Mouse (Mus musculus) right cerebral cortex, adult 18-20 months (tissue): Measurements from ENCODE around the gene Mttp.
"Not testable (repeated sequence)": the region's sequence is repeated elsewhere in the genome, so short reads cannot be mapped to it uniquely, and the experiment has no call there.

Experiments
- DNase-seq: peaks from one replicate; pipeline ENCODE4 v3.0.0; 2022; ENCODE audit warnings: mixed read lengths

Mttp gene

DNA sequence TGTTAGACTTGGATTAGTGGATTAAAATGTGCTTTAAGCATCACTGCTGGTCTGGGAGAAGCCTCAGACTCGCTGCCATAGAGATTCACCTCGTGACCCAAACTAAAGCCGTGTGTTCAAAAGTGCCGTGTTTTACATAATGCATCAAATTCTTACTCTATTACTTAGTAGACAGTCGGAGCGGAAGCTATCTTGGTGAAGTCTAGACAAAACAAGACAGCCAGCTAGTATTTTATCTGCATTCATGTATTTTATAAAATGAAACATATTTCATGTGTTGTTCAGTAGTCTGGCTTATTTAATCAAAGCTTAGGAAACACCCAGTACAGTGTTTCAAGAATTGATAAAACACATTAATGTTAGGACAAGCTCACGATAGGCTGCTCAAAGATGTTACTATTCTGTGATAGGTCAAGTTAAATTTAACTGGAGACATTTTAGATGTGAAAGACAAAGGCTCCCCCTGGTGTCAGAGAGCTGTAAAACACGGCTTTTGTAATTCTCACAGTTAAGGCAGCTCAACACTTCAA lies at the start of gene Mttp:
Gene Mttp (minus strand): TSS at position 327 of the 530 bp plus-strand sequence.
- peak; percentile 85 for DNase-seq

DNA sequence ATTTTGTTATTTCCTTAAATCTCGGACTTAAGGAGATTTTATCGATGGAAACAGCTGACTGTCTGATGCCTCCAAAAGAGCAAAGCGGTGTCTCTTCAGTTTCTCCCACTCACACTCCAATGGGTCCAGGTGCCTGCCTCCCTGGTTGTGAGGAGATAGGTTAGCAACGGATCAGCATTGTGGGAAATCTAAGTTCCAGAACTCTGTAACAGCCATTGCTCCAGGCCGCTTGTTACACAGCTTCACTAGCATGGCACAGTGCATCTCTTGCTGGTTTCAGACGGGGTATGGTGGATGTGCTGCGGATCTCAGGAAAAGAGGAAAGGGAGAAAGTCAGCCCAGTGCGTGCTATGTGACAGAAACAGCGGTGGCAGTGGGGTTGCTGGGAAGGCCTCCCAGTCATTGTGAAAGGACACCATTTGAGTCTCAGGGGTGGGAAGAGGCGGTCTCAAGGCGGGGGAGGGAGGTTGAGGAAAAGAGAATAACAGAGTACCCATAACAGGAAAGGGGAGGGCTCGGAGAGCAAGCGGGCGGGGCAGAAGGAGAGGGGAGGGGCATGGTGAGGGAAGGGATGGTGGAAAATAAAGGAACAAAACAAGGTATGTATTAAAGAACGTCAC lies 49.0 kb upstream of the Mttp start, which contains the start of gene 4930579F01Rik:
Gene 4930579F01Rik (minus strand): TSS at position 143 of the 620 bp plus-strand sequence.
- no peak for DNase-seq

DNA sequence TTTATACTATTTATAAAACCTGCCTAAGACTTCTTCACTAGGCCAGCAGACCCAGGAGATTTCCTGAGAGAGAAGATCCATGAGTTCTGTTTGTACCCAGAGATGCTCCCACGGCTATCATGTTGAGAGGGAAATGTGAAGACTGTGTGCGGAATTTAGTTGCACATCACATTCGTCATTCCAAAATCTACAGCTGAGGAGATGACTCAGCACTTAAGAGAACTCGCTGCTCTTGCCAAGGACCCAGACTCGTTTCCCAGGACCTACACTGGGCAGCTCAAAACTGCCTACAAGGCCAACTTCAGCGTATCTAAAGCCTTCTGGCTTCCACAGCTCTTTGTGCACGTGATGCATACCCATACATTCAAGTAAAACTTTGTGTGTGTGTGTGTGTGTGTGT lies 47.5 kb upstream of the Mttp start:
- DNase-seq: peak; percentile 7

DNA sequence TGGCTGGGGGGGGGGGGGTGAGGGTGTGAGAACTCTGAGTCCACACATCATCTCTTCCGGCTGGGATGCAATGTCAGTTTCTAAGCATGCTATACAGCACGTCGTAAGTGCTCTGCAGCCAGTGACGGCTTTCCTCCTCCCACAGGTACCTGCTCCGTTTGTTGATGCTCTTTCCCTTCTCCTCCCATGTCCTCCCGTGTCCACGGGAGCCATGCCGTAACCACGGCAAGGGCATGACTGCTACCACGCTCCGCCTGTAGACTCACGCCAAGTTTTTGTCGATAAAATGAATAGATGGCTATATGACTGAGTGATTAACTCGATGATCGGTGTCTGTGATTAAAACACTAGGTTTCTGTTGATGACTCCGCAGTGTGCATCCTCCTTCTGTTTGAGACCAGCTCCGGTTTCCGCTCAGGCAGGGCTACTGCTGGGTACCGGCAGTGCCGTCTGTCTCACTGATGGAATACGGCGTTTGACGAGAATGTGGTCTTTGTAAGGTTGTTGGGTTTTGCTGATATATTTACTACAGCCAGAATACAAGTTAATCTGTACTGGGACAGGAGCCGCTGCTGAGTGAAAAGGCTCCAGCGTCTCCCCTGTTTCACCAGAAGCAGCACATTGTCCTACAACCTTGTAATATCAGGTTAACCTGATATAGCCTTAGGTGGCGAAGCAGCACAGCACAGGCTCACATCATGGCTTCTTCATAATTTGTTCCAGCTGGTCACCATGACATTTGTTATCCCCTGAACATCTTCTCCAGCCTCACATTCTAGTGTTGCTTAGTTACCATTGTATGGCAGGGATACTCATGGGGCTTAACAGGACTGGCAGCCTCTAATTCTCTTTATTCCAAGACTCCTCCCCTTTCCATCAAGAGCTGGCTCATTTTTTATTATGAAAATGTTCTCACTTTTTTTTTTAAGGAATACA lies 41.5 kb upstream of the Mttp start:
- DNase-seq: no peak

DNA sequence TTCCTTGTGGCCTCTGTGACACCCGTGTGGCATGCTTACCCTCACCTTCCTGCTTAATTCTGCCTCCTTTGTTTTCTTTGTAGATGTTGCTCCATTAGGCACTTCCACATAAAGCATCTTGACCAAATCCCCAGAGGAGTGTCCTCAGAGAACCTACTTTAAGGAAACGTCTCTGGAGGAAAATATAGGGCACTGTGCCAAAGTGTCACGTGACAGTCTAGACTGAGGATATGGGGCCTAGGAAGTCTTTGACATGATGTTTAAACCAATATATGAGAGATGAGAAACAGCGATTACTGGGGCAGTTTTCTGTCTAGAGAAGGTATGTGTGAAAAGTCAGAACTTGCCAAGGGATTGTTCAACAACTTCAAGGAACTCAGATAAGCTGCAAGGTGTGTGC lies 40.5 kb upstream of the Mttp start:
- no peak for DNase-seq

DNA sequence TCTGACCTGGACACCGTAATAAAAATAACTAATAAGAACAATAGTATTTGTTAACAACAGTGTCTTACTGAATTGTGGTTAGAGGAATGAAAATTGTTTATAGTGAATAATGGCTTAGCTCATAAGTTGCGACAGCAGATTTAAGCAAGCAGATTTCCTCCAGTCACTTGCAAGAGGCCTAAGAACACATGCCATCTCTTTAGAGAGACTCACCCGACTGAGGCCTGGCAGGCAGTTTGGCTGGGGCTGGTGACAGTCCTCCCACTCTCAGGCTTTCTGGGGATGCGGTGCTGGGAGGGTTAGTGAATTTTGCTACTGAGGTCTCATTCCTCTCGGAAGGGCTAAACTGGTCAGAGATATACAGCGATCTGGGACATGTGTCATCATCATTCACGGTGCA lies 38.6 kb upstream of the Mttp start:
- DNase-seq: no peak

DNA sequence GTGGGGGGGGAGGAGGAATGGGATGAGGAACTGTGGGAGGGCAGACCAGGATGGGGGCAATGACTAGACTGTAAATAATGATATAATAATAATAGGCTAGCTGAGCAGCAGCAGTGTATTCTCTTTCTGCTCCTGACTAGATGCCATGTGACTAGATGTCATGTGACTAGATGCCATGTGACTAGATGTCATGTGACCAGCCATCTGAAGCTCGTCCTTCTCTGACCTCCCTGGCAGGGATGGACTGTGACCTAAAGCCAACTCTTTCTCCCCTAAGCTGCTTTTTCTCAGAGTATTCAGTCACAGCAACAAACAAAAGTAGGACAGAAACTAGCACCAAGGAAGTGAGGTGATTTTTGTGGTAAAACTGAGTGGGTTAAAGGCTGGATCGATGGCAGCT lies 37.3 kb upstream of the Mttp start:
- no peak for DNase-seq

DNA sequence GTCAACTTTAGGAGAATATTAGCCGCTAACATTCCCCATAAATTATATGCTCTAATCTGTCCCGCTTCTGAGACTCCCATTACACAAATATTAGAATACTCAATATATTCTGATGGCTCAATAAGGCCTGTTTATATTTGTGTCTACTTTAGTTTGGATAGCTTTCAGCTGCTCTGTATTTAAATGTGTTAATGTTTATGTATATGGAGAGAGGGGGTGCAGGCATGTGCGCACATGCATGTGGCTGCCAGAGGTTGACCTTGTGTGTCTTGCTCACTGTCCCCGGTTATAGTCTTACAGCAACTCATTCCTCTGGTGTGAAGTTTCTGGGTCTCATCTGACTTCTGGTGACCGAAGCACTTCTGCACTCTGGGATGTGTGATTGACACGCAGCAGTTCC lies 30.8 kb upstream of the Mttp start:
- DNase-seq: no peak

DNA sequence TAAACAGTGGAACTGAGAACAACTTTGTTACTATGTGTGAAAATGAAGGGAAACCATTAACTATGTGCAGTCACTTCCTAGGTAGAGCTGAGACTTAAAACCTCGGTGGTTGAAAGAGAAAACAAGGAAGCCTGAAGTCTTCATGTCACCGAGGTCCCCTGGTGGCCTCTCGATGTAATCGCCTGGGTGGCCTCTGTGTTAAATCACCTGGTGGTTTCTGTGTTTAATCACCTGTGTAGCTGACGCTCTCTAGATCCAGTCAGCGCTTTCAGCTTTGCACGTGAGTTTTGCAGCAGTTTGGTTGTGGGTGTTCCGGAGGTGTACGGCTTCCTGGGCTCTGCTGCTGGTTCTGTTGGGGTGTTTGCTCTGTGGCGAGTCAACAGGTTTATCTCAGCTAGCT lies 28.5 kb upstream of the Mttp start:
- DNase-seq: no peak

DNA sequence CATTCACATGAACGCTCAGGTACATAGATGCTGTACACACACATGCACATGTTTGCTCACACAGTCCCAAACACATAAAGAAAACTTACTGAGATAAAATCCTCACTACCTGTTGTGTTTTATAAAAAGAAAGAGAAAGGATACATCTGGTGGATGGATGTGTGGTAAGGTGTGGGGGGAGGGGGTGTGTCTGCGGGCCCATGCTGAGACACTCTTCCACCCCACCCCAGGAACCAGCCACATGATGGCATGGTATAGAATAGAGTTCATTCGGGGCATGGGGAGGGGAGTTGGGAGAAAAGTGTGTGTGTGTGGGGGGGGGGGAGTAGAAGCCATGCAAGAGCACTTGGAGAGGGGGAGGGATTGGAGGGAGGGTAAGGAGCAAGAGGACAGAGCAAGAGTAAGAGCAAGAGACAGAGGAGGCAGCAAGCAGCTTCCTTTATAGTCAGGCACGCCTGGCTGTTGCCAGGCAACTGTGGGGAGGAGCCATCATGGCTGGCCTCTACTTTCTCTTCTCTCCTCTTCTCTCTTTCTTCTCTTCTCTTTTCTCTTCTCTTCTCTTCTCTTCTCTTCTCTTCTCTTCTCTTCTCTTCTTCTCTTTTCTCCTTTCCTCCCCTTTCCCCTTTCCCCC lies 17.9 kb upstream of the Mttp start:
- DNase-seq: no peak

DNA sequence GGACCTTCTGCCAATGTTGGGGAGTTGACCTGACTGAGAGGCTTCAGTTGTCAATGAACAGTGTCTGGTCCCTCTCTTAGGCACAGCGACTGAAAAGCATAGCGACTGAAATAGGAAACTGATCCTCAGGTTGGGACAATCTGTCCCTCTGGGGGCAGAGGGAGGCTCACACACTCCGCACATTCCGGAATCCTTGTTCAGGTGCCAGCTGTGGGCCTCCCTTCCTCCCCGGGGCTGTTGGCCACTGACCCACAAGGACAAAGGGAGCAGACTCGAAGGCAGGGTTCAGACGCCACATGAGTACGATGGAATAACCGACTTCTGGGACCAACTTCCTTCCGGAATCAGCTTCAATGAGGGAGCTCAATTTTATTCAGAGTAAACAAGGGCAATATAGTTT lies 16.9 kb upstream of the Mttp start:
- no peak for DNase-seq

DNA sequence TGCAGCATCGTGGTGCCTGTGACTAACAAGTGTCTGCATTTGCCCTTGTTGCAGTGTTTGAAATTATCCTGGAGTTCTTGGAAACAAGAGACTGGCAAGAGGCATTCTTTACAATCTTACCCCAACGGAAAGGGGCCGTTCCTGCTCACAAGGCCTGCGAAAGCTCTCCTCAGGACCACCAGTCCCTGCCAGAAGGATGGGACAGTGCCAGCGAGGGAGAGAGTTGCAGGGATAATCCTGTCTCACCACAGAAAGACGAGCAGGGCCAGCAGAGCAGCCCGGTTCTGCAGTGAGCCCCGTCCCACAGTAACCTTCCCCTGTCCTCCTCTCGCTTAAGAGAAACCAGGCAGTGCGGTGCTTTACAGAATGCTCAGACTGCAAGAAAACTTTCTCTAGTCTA lies 11.9 kb upstream of the Mttp start:
- DNase-seq: no peak

DNA sequence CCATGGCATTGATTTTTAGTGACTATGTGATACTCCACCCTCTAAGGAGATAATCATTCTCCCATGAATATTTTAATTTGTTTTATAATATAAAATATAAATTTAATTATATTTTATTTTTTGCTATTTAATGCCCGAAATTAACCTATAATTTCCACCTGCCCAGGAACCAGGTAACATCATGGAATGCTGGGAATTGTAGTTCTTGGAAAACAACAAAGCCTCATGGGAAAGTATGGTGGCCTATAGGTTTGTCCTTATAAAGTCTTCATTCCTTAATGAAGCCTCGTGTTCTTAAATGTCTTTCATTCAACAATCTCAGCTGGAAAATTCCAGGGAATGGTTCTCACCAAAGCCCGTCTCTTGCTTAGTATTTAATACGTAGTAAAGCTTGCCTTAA lies 10.3 kb upstream of the Mttp start:
- DNase-seq: no peak

DNA sequence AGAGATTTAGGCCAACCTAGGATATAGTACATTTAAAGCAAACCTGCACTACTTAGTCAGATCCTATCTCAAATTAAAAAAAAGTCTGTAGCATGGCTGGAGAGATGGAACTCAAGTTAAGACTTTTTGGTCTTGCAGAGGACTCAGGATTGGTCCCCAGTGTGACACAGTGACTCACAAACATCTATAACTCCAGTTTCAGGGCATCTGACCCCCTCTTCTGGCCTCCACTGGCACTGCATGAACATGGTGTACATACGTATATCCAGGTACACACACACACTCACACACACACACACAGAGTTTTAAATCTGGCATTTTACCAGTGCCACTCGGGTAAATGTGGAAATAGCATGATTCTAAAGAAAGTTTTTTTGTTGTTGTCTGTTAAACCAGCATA lies 4.0 kb upstream of the Mttp start:
- no peak for DNase-seq

DNA sequence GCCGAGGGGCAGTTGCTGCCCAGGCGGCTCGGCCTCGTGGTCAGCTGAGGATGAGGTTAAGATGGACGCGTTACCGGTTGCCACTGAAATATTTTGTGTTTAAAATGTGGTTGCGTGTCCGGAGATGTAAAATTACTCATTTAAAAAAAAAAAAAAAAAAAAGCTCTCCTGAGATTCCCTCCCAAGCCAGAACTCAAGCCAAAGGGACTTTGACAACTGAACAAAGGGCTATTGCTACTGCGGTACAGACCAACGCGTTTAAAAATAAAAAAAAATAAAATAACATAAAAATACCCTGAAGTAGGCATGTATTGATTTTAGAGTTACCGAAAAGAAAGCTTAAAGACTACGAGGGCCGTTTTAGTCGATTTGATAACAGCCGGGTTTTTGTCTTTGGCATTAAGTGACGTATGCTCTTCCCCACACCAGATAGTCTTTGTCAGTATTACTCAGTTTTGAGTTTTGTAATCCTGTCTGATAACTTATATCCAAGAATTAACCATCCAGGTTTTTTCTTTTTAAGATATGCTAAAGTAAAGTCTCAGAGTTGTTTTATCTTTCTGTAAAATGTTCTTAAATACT lies 617 bp downstream of the Mttp start:
- DNase-seq: no peak

DNA sequence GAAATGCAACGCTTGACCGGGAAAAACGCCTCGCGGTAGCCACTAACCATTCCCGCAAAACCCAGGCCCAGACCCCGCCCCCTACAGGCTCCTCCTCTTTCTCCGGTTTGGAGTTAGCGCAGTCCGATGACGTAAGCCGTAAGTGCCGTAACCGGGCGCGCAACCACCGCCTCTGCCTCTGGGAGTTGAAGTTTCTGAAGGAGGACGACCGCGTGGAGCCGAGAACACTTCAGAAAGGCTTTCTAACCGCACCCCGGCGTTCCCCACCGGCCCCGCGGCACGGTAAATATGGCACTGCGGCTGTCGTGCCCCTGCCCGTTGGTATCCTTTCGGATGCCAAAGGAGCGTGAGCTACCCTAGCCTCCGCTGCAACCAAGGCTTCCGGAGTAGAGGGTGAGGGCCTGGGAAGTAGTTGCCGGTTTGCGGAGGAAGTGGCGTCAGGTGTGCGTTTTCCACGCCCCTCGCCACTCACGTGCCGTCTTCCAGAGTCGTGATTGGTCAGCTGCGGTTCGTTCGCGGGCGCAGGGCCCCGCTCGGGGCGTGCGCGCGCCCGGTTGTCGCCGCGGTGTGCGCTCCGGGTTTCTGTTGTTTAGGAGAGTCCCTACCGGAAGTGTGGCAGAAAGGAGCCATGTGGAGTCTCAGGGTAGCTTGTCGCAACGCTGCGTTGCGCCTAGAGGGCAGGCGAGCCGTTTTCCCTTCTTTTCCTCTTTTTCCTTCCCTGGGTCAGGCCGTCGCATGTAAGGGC lies 1.3 kb downstream of the Mttp start, which contains the start of gene Trmt10a:
Gene Trmt10a (plus strand): TSS at position 134 of the 745 bp plus-strand sequence.
- peak; percentile 98 for DNase-seq

DNA sequence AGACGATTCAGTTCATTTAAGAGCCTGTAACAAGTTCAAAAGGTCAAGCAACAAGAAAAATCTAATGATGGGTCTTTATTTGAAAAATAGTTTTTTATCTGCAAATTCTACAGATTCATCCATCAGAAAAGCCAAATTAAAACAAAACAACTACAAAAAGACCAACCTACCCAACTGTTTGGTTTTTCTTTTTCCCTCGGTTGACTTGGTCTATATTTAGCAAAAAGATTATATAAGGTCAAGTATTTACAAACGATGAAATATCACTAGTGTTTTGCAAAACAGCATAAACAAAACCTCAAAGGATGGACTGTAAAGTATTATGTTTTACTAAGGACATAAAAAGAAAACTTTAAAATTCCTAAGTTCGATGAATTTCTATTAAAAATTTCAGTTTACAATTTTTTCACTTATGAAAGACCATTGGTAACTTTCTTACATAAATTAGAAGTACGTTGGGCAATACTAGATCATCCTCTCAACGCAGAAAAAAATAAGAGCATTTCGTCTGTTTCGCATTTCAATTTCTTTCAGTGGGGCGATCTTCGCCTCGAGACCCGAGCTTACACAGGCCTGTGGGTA lies 1.9 kb downstream of the Mttp start:
- no peak for DNase-seq

DNA sequence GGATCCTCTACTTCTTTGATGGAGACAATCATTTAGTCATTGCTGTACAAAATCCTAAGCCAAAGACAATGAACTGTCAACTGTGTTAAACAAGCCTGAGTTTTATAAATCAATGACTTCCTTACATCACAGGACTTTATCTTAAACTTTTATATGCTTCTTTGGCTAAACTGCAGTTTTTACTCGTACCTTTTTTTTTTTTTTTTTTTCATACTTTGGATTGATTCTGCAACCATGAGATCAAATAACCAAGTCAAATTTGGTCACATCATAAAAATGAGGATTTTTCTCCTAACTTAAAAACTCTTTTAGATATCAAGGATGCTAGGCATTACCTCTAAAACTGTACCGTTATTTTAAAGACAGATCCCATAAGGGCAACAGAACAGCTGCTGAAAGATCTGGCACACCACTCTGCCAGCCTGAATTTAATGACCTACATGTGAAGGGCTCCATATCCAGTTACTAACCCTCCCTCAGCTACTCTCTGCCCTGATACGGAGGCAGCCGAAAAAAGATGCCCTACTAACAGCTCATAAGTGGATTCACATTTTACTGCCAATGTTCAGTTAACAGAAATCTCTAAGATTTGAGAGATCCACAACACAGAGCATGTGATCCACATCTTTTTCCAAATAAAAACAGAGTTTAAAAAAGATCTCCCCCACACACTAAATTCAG lies 2.6 kb downstream of the Mttp start:
- DNase-seq: no peak

DNA sequence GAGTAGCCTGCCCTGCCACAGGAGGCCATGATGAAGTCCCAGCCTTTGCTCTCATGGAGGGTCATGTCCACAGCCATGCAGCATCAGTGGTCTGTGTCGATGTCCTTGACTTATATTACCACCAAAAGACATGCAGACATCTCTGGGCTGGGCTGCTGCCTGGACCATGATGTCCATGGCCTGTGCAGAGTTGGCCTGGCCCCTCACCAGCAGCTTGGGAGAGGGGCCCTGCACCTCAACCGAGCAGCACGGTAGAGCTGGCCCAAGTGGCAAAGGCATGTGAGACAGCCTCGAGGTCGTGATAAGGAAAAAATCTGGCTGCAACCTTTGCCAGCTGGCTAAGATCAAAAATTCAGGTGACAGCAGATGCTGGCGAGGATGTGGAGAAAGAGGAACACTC lies 5.1 kb downstream of the Mttp start:
- DNase-seq: no peak

DNA sequence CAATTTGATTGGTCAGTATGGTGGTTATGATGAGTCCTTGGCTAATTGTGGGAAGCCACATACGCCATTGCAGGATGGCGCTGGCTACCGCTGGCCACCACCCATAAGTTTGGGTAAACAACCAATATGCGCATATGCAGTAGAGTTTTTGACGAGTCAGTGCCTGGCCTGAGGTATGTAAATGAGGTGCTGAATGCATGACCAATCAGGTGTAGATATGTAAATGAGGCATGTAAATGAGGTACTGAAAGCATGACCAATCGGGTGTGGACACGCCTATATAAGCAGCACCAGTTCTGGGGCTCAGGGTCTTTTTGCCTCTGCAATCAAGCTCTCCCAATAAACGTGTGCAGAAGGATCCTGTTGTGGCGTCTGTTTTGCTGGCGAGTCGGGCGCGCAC lies 6.6 kb downstream of the Mttp start:
- not testable (repeated sequence) for DNase-seq

DNA sequence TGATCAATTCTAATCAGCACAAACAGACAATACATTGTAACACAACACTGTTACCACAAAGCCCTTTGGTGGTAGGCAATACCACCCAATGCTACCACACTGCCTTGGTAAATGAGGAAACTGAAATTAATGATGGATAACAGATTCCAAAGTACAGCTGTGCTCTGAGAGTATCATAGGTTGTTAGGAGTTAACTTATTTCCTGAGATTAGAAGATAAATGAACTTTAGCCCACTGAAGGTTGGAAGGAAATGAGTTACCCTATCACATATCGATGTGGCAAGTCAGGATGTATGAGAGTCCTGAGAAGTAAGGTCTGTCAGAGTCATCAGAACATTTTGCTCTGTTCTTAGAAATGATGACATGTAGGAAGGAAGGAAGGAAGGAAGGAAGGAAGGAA lies 10.2 kb downstream of the Mttp start:
- DNase-seq: no peak
